Mouse (Mus musculus) midbrain, embryonic 14.5 days (tissue): ENCODE data around the gene Hip1r. TPM values are rescaled to one million over a fixed set of nuclear protein-coding genes. Genes with fewer than 3 reads are reported as not detected.
A peak's percentile ranks its signal among the peaks of the same experiment; 100 is the strongest.

ENCODE experiments used
- ATAC-seq: fragments of 200-750 bp; cut with Nextera tagmentation; 2 replicates; pipeline ENCODE4 v1.8.0; 2017; ENCODE audit warnings: moderate number of reproducible peaks, moderate library complexity; ENCODE audit not compliant: low FRiP score, low TSS enrichment
- DNase-seq: peaks from one replicate; pipeline ENCODE4 v3.0.0-alpha.2; 2015
- H3K27ac ChIP-seq: fragments of 300-500 bp; sonication (generic); replicated peaks from 2 replicates; pipeline ENCODE4 v1.5.1; 2014; ENCODE audit warnings: mild to moderate bottlenecking, low read depth, low read length, moderate library complexity
- H3K27me3 ChIP-seq: fragments of 300-500 bp; sonication (generic); 2 replicates; pipeline ENCODE4 v1.6.1; 2014; ENCODE audit warnings: low read length, control low read depth, mixed read lengths; ENCODE audit not compliant: control insufficient read depth, insufficient read depth
- H3K36me3 ChIP-seq: fragments of 300-500 bp; sonication (generic); 2 replicates; pipeline ENCODE4 v1.6.1; 2014; ENCODE audit warnings: low read length, control low read depth; ENCODE audit not compliant: control insufficient read depth, insufficient read depth
- H3K4me1 ChIP-seq: fragments of 300-500 bp; sonication (generic); 2 replicates; pipeline ENCODE4 v1.6.1; 2014; ENCODE audit warnings: mild to moderate bottlenecking, antibody characterized with exemption, low read length, control low read depth; ENCODE audit not compliant: control insufficient read depth, insufficient read depth
- H3K4me2 ChIP-seq: fragments of 300-500 bp; sonication (generic); 2 replicates; pipeline ENCODE4 v1.6.1; 2014; ENCODE audit warnings: mild to moderate bottlenecking, low read length, moderate library complexity
- H3K4me3 ChIP-seq: fragments of 300-500 bp; sonication (generic); replicated peaks from 2 replicates; pipeline ENCODE4 v1.5.1; 2014; ENCODE audit warnings: low read depth, low read length
- H3K9ac ChIP-seq: fragments of 300-500 bp; sonication (generic); replicated peaks from 2 replicates; pipeline ENCODE4 v1.6.1; 2014; ENCODE audit warnings: mild to moderate bottlenecking, low read length, moderate library complexity
- H3K9me3 ChIP-seq: fragments of 300-500 bp; sonication (generic); 2 replicates; pipeline ENCODE4 v1.6.1; 2016; ENCODE audit warnings: low read length, control low read depth, mixed read lengths; ENCODE audit not compliant: control insufficient read depth
- WGBS: fragments of 180-500 bp; shearing (Covaris S2); extraction: QIAGEN DNeasy Blood & Tissue Kit; methylation state at CpG from one replicate; pipeline ENCODE4 v1.1.7; 2014; 5-methylcytosine and 5-hydroxymethylcytosine counted together
- polyA plus RNA-seq: library from polyadenylated mRNA; unstranded; fragments of >200 nt; fragmentation: Nextera tagmentation; extraction: Ambion mirVana; gene quantifications from 2 replicates; pipeline ENCODE4 v1.2.1, GENCODE M21; 2014

Gene Hip1r
- 22.5 and 24.7 TPM in 2 replicates for polyA plus RNA-seq

DNA sequence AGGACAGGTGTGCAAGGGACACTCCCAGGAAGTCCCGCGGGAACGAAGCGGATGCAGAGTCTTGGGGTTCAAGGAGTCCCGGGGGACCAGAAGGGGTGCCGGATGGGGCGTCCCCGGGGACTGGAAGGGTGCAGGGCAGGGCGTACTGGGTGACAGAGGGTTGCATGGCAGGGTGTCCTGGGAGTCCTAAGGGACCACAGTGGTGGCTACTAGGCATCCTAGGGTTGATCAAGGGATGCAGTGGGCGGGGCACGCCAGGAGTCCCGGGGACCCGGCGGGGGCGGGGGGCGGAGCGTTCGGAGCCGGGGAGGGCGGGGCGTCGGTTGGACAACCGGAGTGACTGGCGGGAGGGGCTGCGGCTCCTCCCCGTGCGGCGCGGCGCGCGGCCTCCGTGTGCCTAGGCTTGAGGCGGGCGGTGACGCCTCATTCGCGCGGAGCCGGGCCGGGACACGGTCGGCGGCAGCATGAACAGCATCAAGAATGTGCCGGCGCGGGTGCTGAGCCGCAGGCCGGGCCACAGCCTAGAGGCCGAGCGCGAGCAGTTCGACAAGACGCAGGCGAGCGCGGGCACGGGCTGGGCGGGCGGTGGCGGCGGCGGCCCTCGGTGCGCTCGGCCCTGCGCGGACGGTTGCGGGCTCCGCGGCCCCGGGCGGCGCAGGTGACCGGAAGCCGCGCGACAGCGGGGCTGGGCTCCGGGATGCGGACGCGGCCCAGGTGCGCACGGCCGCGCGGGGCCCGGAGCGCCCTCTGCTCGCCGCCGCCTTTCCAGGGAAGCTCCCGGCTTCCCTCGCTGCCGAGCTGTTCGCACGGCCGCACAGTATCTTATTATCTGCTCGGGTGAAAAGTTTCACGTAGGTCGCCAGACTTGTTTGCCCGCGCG lies at the start of gene Hip1r:
TSS of gene Hip1r (plus strand) at position 330 of the 880 bp plus-strand sequence.
- Histone ChIP-seq H3K36me3 (no peaks in the 10 kb centered on the region), H3K4me1 (peaks cover 4% of the 10 kb centered on the region; the same call in 1 of the 2 replicates), H3K27ac (peak within 1 kb of the TSS; percentile 62), H3K9ac (peak within 1 kb of the TSS; percentile 72), H3K27me3 (peaks cover 4% of the 10 kb centered on the region; the same call in 1 of the 2 replicates), H3K9me3 (no peaks in the 10 kb centered on the region), H3K4me2 (peak within 1 kb of the TSS; percentile 90), H3K4me3 (peak within 1 kb of the TSS; percentile 67)
- peak; percentile 64 for ATAC-seq
- 1% methylated on average over 106 of the region's 106 CpGs for WGBS
- peak; percentile 83 for DNase-seq

DNA sequence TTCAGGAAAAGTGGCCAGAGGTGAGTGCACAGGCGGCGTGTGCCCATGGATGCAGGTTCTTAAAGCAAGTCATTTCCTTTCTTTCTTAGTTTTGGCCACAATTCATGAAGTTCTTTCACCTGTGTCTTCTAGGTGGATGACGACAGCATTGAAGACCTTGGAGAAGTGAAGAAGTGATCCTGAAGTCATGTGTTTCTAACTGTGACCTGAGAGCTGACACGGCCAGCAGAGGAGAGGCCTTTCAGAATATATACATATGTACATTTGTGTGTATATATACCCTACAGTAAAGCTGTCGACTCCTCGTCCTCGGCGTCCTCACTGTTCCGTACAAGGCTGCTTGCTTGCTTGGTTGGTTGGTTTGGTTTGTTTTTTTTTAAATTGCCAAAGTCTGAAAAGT lies 46.3 kb upstream of the Hip1r start, which contains the start of gene Gm43518:
TSS of gene Gm43518 (plus strand) at position 301 of the 400 bp plus-strand sequence.
- Histone ChIP-seq H3K4me3 (no peak within 1 kb of the TSS), H3K9me3 (no peaks in the 10 kb centered on the region), H3K9ac (no peak within 1 kb of the TSS), H3K36me3 (peaks cover 70% of the 10 kb centered on the region), H3K27ac (no peak within 1 kb of the TSS), H3K4me2 (no peak within 1 kb of the TSS), H3K4me1 (peaks cover 3% of the 10 kb centered on the region; the same call in 1 of the 2 replicates), H3K27me3 (no peaks in the 10 kb centered on the region)
- ATAC-seq (no peak), DNase-seq (no peak)
- 95% methylated on average over 9 of the region's 9 CpGs for WGBS

DNA sequence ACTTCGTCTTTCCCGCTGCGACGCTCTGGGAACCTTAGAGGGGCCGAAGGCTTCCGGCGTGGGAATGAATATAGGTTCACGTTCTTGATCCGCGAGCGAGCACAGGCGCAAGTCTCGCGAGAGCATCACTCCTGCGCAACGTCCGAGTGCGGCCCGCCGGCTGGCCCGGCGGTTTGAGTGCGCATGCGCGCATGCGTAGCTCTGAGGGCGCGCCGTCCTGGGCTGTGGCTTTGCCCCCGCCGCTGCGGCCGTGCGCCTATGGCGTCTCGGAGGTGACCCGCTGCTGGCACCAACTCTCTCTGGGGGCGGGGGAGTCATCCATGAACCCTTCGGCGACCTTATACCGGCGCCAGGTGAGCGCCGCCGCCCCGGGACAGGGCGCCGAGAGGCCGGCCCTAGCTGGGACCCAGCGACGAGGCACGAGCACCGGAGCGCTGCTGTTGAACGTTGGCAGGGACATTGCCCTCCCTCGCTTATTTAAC lies 42.9 kb upstream of the Hip1r start, which contains the start of gene Ccdc62:
TSS of gene Ccdc62 (plus strand) at position 172 of the 482 bp plus-strand sequence.
- Histone ChIP-seq H3K27ac (peak within 1 kb of the TSS; percentile 86), H3K9me3 (no peaks in the 10 kb centered on the region), H3K4me2 (peak within 1 kb of the TSS; percentile 76), H3K9ac (peak within 1 kb of the TSS; percentile 90), H3K36me3 (peaks cover 36% of the 10 kb centered on the region), H3K4me3 (peak within 1 kb of the TSS; percentile 75), H3K27me3 (no peaks in the 10 kb centered on the region), H3K4me1 (peaks cover 3% of the 10 kb centered on the region; the same call in 1 of the 2 replicates)
- DNase-seq (peak; percentile 99), ATAC-seq (peak; percentile 96)
- WGBS: under 1% methylated on average over 56 of the region's 56 CpGs

DNA sequence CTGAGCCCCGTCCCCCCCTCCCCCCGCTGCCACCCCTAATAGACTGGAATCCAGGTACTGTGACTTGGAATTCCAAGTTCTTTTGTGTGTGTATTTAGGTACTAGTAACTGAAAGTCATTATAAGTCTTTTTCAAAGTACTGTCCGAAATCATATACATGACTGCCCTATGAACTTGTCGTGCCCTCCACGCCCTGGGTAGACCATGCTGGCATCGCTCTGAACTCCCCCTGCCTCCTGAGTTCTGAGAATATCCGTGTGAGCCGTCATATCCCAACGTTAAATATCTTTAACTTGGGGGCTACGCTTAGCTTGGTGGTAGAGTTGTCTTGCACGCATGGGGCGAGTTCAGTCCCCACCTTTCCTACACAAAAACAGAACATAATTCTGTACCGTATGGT lies 42.3 kb upstream of the Hip1r start:
- H3K4me3 ChIP-seq: peak overlapping the region; percentile 75
- H3K27me3 ChIP-seq: no peaks in the 10 kb centered on the region
- whole genome bisulfite sequencing: 52% methylated on average over 13 of the region's 13 CpGs
- peak overlapping the region; percentile 86; the same call in 1 of the 2 replicates for H3K27ac ChIP-seq
- H3K36me3 ChIP-seq: peaks cover 30% of the 10 kb centered on the region
- ATAC-seq: 0 out of 2 replicates have a peak, but pooled peaks have one; percentile 9
- no peak for DNase-seq
- peak overlapping the region; percentile 76 for H3K4me2 ChIP-seq
- H3K9ac ChIP-seq: peak overlapping the region; percentile 90
- H3K4me1 ChIP-seq: peaks cover 3% of the 10 kb centered on the region; the same call in 1 of the 2 replicates
- H3K9me3 ChIP-seq: no peaks in the 10 kb centered on the region

DNA sequence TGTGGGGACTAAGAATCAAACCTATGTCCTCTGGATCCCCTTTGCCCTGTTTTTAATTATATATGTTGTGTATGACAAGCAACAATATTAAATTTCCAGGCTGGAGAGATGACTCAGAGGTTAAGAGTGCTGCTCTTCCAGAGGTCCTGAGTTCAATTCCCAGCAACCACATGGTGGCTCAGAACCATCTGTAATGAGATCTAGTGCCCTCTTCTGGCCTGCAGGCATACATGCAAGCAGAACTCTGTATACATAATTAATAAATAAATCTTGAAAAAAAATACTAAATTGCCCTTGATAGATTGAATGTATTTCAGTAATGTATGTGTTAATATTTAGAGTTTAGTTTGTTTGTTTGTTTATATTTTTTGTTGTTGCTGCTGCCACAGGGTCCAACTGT lies 40.5 kb upstream of the Hip1r start:
- H3K9me3 ChIP-seq: no peaks in the 10 kb centered on the region

DNA sequence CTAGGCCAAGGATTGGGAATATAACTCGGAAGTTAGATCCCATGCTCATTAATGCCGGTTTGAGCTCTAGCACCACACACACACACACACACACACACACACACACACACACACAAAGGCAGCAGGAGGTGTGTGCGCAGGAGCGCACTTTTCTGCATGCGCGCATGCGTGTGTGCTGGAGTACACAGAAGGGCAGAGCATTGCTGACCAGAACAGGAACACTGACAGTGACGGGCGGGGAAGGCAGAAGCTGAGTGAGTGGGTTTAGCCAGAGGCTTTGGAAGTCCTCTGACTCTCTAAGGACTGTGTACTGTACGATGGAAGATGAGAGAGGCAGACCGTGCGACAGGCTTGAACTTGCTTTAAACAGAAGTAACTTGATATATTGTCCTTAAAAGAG lies 39.9 kb upstream of the Hip1r start:
- peaks cover 3% of the 10 kb centered on the region; the same call in 1 of the 2 replicates for H3K4me1 ChIP-seq
- H3K9me3 ChIP-seq: no peaks in the 10 kb centered on the region
- H3K4me2 ChIP-seq: no peak overlapping the region
- H3K9ac ChIP-seq: no peak overlapping the region
- no peak overlapping the region for H3K4me3 ChIP-seq
- no peak overlapping the region for H3K27ac ChIP-seq
- WGBS: 93% methylated on average over 12 of the region's 12 CpGs
- 0 out of 2 replicates have a peak, but pooled peaks cover 7% of the 10 kb centered on the region for H3K36me3 ChIP-seq
- no peak for ATAC-seq
- no peaks in the 10 kb centered on the region for H3K27me3 ChIP-seq
- no peak for DNase-seq

More for the DNA sequence above, 40.5 kb upstream of the Hip1r start:
- peaks cover 12% of the 10 kb centered on the region for H3K36me3 ChIP-seq
- H3K27ac ChIP-seq: no peak overlapping the region
- peaks cover 3% of the 10 kb centered on the region; the same call in 1 of the 2 replicates for H3K4me1 ChIP-seq
- no peak overlapping the region for H3K4me2 ChIP-seq
- no peaks in the 10 kb centered on the region for H3K27me3 ChIP-seq
- H3K9ac ChIP-seq: no peak overlapping the region
- ATAC-seq (no peak), DNase-seq (no peak)
- H3K4me3 ChIP-seq: no peak overlapping the region

DNA sequence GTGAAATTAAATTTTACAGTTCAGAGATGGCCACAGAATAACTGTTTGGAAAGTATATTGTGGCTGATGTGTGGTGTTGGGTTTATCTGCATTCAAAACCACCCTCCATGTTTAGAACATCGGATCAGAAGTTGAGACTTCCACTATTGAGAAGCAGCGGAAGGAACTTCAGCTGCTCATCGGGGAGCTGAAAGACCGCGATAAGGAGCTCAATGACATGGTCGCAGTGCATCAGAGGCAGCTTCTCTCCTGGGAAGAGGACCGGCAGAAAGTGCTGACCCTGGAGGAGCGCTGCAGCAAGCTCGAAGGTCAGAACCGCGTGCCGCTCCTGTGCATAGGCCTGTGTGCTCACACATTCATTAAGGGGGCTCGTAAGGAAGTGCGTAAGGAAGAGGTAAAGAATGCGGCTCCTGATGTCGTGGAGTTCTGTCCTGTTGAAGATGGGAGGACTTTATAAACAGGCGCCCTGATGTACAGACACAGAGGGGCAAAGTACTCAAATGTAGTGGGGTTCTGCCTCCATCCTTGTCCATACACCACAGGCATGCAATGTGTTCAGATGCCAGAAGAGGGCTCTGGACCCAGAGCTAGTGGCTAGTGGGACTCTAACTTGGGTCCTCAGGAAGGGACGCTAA lies 39.4 kb upstream of the Hip1r start:
- ATAC-seq (no peak), DNase-seq (peak; percentile 43)
- no peak overlapping the region for H3K9ac ChIP-seq
- 38% methylated on average over 18 of the region's 18 CpGs for WGBS
- H3K4me2 ChIP-seq: no peak overlapping the region
- H3K36me3 ChIP-seq: 0 out of 2 replicates have a peak, but pooled peaks cover 3% of the 10 kb centered on the region
- H3K4me1 ChIP-seq: peaks cover 3% of the 10 kb centered on the region; the same call in 1 of the 2 replicates
- no peaks in the 10 kb centered on the region for H3K9me3 ChIP-seq
- no peak overlapping the region for H3K27ac ChIP-seq
- H3K4me3 ChIP-seq: no peak overlapping the region
- no peaks in the 10 kb centered on the region for H3K27me3 ChIP-seq

DNA sequence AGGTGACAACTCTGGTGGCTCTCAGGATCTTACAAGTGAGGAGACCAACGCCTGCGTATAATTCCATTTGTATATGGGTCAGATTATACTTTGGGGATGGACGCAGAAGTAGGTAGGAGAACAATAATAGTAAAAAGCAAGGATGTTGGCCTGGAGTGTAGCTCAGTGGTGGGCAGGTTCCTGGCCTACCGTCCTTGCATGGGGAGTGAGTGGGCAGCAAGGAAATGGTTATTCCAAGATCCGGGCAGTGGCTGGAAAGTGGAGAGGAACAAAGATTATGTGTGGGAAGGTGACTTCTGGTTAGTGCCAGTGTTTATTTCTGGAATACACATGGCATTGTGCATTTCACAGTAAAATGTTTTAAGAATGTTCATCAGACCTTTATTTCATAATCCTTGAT lies 37.5 kb upstream of the Hip1r start:
- ATAC-seq: no peak
- Histone ChIP-seq H3K27me3 (no peaks in the 10 kb centered on the region), H3K9ac (no peak overlapping the region), H3K27ac (no peak overlapping the region), H3K4me2 (no peak overlapping the region), H3K9me3 (no peaks in the 10 kb centered on the region), H3K4me1 (peaks cover 3% of the 10 kb centered on the region; the same call in 1 of the 2 replicates), H3K36me3 (no peaks in the 10 kb centered on the region), H3K4me3 (no peak overlapping the region)
- no peak for DNase-seq
- 90% methylated on average over 5 of the region's 5 CpGs for WGBS
